Mouse (Mus musculus): Measurements from ENCODE around the gene Wwox.

Wwox gene

GRCm38 (mm10) chr8:115358481-115358880, 919.0 kb downstream of the Wwox start:
- DNase-seq (ENCODE audit: low spot score) = no peak

GRCm38 (mm10) chr8:115359701-115360100, 920.2 kb downstream of the Wwox start:
- DNase-seq (ENCODE audit: low spot score) = no peak

GRCm38 (mm10) chr8:115362518-115362917, 923.1 kb downstream of the Wwox start:
- no peak for DNase-seq (ENCODE audit: low spot score)

GRCm38 (mm10) chr8:115374957-115375356, 935.5 kb downstream of the Wwox start:
- DNase-seq (ENCODE audit: low spot score) = no peak

- no peak for DNase-seq (ENCODE audit: low spot score)
Observed at GRCm38 (mm10) chr8:115375361-115376047, 936.0 kb downstream of the Wwox start.

GRCm38 (mm10) chr8:115377321-115377720, 937.9 kb downstream of the Wwox start:
- no peak for DNase-seq (ENCODE audit: low spot score)

GRCm38 (mm10) chr8:115380017-115380416, 940.6 kb downstream of the Wwox start:
- no peak for DNase-seq (ENCODE audit: low spot score)

GRCm38 (mm10) chr8:115390921-115391504, 951.6 kb downstream of the Wwox start:
- no peak for DNase-seq (ENCODE audit: low spot score)

- no peak for DNase-seq (ENCODE audit: low spot score)
Observed at GRCm38 (mm10) chr8:115395840-115396239, 956.4 kb downstream of the Wwox start.

- no peak for DNase-seq (ENCODE audit: low spot score)
Observed at GRCm38 (mm10) chr8:115397981-115398380, 958.5 kb downstream of the Wwox start.

- DNase-seq (ENCODE audit: low spot score) = no peak
Observed at GRCm38 (mm10) chr8:115400013-115400720, 960.7 kb downstream of the Wwox start.

Measured in c-Kit-positive CD71-positive TER-119-positive erythroid progenitor cells, embryonic 14.5 days (primary cell).